Mouse (Mus musculus) C2C12 (cell line): ENCODE data around the gene Tor3a.

Experiments
- CTCF ChIP-seq: IDR thresholded peaks from one replicate; pipeline ENCODE4 v1.5.1; 2011; ENCODE audit not compliant: control insufficient read depth, insufficient read depth, insufficient read length
- FOSL1 ChIP-seq: IDR thresholded peaks from one replicate; pipeline ENCODE4 v1.8.0; 2011; ENCODE audit warnings: mild to moderate bottlenecking, low read length; ENCODE audit not compliant: poor library complexity, insufficient read depth, severe bottlenecking
- MYOG ChIP-seq: IDR thresholded peaks from one replicate; pipeline ENCODE4 v1.6.1; 2011; ENCODE audit not compliant: control insufficient read depth, insufficient read length; ENCODE audit errors: extremely low read depth
- USF1 ChIP-seq: IDR thresholded peaks from one replicate; pipeline ENCODE4 v1.6.1; 2011; ENCODE audit warnings: low read depth, mild to moderate bottlenecking, control low read depth, moderate library complexity

DNA sequence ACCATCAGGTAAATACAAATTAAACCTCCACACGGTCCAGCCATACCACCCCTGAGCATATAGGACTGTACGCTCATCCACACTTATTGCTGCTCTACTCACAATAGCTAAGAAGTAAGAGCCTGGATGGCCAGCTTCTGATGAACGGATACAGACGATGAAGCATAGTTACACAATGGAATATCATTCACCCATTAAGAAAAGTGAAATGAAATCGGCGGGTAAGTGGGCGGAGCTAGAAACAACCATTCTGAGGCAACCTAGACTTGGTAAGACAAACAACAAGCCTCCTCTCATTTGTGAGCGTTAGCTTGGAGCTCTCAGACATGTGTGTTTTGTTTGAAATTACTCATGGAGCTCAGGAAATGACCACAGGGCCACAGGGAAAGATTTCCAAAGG, 8.4 kb downstream of the Tor3a start:
- no peak for TF ChIP-seq USF1
- no peak for TF ChIP-seq MYOG
- no peak for TF ChIP-seq CTCF
- TF ChIP-seq FOSL1 = no peak
